Mouse (Mus musculus) spleen, postnatal 10 days (tissue): ENCODE data around the gene Sfi1.
"Not testable (repeated sequence)": the region's sequence is repeated elsewhere in the genome, so short reads cannot be mapped to it uniquely, and the experiment has no call there.

Experiments used
- DNase-seq, 2 experiments: peaks; one replicate each; pipeline ENCODE4 v3.0.0; 2021 to 2022; ENCODE audit warnings: low spot score in 2 of 2

The Sfi1 gene

DNA sequence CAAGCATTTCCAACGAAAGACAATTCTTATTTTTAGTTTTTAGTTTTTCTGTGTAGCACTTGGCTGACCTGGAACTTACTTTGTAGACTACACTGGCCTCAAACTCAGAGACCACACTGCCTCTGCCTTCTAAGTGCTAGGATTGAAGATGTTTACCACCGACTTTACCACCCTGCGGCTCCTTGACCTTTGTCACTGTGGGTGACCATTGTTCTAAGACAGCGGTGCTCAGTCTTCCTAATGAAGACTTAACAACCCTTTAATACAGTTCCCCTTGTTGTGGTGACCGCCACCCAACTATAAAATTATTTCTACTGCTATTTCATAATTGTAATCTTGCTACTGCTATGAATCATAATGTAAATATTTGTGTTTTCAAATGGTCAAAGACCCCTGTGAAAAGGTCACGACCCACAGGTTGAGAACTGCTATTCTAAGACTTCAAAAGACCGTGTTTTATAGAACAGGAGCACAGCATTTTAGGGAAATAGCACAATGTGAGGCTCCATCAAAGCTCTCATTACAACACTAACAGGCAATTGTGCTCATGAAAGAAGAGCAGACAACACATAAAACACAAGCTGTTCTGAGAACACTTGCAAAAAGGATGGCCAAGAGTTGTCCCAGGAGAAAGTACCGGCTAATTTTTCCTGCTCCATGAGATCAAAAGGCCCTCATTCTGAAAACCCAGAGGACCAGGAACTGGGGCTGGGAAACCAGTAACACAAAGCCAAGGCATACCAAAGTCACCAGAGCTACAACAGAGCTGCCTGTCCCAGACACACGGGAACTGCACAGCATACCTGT is 47.7 kb downstream of the Sfi1 start:
- DNase-seq, result peak in 1 of 2 experiments; percentile 40

GRCm38 (mm10) chr11:3143984-3144383 is 49.3 kb downstream of the Sfi1 start:
- not testable (repeated sequence) for DNase-seq

DNA sequence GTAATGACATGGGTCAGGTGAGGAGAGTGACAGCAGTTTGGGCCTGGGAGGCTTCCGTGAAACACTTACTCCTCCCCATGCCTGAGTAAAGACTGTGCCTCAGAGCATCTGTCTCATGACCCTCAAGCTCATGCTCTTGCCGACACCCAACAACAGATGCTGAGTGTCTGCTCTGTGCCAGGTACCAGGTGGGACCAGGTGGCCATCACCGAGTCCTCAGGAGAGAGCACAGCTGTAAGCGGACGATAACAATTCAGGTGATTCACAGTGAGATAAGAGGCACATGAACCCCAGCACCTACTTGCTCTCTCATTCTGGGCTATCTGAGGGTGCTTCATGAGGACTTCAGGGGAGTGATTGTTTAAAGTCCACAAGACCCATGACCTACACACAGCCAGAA is 50.9 kb downstream of the Sfi1 start:
- peak; percentile 80 to 90 for DNase-seq

GRCm38 (mm10) chr11:3140967-3141535 is 52.2 kb downstream of the Sfi1 start:
- not testable (repeated sequence) for DNase-seq

DNA sequence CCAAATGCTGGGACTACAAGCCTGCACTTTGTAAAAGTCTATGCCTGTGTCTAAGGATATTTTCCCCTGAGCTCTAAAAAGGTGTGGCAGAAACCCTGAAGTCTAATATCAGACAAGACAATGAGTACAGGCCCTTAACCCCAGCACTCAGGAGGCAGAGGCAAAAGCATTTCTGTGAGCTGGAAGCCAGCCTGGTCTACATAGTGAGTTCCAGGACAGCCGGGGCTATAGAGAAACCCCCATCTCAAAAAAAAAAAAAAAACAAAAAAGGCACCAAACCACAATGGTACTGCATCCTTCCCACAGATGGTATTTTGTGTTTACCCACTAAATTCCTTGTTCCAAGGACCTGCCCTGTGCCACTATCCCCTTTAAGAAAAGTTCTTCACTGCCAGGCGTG is 54.9 kb downstream of the Sfi1 start:
- peak; percentile 59 to 66 for DNase-seq

DNA sequence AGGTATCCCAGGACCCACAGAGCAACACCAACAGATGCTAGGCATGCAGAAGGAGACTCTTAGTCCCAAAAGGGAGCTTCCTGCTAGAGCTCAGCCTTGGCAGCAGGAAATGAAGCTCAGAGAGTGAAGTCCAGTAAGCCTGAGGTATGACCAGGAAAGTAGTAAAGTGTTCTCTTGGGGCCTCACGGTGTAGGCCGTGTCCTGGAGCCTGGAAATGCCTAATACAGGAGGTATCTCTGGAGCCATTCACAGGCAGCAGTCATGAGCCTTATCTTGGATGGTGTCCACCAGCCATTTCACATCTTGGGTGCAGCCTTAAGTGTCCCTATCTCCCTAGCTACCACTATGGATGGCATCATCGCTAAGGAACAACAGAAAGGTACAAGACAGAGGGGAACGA is 56.0 kb downstream of the Sfi1 start:
- DNase-seq, result peak; percentile 62 to 63

- DNase-seq, result not testable (repeated sequence)
Measured at GRCm38 (mm10) chr11:3135956-3136355, 57.3 kb downstream of the Sfi1 start.

DNA sequence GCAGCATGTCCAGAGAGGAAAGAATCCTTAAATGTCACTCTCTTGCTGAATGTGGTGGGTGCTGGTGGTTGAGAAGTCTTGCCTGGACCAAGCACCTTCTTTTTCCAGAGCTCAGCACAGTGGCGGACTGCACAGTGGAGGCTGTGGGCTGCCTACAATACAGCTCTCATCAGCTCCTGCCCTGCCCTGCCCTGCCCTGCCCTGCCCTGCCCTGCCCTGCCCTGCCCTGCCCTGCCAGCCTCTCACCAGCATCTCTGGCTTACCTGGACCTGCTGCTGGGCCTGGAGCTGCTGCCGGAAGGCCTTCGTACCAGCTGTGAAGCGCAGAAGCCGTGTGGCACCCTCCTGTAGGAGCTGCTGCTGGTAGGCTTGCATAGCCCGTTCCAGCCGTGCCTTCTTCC is 57.9 kb downstream of the Sfi1 start:
- not testable (repeated sequence) for DNase-seq

- DNase-seq, result not testable (repeated sequence)
Measured at GRCm38 (mm10) chr11:3133360-3133759, 59.9 kb downstream of the Sfi1 start.

- DNase-seq, result not testable (repeated sequence)
Measured at GRCm38 (mm10) chr11:3132957-3133356, 60.3 kb downstream of the Sfi1 start.

DNA sequence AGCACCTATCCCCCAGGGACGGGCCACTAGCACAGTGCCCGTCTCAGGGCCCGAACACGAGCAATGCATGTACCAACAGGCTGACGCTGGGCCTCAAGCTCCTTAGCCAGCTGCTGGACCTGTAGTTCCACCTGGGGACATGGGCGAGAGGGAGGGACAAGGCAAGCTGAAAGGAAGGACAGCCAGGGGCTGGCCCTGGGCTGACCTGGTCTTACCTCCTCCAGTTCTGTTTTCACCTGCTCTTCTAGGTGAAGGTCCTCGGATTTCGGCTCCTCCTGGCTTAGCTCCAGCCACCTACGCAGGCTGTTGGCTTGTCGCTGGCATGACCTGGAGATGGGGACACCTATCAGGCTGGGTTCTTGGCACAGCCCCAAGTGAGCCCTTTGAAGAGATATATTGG is 61.3 kb downstream of the Sfi1 start:
- peak; percentile 63 to 72 for DNase-seq

DNA sequence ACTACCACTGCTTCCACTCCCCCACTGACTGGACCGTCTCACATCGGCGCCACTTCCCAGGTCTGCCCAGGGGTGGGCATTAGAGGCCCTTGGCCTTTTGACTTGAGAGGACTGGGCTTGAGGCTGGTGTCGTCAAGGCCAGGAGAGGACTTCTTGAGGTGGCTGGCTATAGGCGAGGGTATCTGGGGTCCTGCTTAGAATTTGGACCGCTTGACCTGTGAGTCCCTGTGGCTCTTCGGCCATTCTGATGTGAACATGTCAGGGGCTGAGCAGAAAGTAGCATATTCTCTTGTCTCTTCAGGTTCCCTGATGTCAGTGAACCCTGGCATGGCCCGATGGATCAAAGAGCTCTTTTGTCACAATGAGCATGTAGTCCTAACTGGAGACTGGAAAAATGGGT is 63.4 kb downstream of the Sfi1 start:
- peak; percentile 71 to 85 for DNase-seq

DNA sequence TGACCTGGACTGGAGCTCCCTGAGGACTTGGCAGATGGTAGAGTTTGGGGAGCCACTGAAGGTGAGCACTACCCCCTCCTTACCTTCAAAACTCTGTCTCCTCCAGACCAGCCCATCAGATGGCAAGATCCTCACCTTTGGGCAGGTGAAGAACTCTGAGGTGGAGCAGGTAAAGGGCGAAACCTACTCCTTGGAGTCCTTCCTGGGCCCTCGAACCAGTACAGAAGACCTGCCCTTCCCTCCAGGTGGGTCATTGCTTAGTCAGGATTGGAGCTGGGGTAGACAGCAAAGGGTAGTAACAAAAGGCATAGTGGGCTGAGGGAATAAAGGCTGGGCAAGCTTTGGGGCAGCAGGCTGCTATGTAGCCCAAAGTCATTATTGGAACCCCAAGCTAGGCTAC is 64.0 kb downstream of the Sfi1 start:
- DNase-seq, result not testable (repeated sequence)

DNA sequence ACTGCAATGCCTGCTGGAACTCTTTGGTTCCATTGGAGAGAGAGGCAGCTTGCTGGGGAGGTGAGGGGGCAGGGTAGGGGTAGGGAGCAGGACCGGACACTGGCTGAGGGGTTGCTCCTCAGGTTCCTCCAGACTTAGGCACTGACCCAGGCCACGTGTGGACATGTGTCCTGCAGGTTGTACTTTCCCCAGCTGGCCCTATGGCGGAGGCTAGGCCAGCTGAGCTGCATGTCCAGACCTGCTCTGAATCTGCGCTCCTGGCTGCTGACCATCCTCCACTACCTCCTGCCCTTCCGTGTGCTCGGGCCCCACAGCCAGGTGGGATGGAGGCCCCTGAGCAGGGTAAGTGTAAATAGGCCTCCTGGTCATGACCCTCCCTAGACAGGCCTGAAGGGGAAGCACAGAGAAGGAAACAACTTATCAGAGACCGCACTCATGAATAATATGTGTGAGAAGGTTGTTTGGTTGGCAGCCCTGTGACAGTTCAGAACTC is 65.9 kb downstream of the Sfi1 start:
- DNase-seq, result peak in 1 of 2 experiments; percentile 67

DNA sequence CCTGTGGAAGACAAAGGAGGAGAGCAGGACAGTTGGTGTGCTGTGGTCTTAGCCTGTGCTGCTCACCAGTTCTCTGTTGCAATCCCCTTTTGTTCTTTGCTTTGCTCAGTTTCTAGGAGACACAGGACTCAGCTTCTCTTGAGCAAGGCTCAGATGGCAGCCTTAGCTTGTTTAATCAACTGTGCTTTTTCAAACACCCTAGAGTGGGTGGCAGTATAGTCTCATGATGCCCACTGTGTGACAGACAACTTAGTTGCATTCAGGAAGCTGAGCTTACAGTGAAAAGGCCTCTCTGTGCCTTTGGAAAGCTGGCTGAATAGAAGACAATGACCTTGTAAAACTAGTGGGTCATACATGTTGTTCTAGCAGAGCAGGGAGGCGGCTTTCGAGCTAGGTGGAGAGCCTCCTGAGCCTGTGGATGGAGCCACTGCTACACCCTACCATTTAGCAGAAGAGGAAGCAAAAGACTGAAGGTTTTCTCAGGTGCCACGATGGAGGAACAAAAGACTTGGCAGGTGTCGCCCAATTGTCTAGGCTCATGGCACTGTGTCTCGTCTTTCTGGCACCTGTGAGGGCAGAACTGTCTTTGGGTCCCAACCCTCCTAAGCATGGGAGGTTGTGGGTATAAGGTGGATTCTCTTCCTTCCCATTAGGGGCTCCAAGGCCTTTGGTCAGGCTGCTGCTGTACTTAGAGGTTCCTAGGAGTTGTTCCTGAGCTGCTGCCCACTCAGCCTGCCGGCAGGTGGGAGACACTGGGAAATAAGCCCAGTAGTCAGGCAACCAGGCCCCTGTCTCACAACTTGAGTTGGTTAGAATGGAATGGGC is 66.6 kb downstream of the Sfi1 start:
- peak; percentile 82 to 99 for DNase-seq

GRCm38 (mm10) chr11:3125922-3126321 is 67.3 kb downstream of the Sfi1 start:
- DNase-seq, result not testable (repeated sequence)

DNA sequence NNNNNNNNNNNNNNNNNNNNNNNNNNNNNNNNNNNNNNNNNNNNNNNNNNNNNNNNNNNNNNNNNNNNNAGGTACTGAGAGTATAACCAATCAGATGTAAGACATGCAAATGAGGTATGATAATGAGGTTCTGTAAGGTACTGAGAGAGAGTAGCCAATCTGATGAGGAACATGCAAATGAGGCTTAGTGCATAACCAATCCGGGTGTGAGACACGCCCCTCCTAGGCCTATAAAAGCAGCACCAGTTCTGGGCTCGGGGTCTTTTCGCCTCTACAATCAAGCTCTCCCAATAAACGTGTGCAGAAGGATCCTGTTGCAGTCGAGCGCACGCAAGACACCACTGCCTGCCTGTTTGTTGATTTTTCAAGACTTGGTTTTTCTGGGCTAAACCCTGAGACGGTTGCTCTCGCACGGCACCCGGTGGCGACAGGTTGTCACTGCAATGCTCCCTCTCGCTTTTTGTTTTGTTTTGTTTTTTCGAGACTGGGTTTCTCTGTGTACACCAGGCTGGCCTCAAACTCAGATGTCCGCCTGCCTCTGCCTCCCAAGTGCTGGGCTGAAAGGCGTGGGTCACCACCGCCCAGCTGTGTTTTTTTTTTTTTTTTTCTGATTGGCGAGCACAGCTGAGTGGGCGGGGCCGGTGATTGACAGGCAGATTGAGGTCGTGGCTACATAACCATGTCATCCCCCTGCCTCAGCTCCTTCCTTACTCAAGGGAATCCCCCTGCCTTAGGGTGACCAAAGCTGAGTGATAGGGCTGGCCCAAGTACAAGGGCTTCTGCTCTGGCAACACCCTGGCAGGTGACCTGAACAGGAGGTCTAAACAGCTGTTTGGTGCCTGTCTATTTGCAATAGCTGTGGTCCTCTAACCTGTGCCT is 68.1 kb downstream of the Sfi1 start:
- DNase-seq, result peak in 1 of 2 experiments; percentile 47

- no peak for DNase-seq
Measured at GRCm38 (mm10) chr11:3114403-3114802, 78.9 kb downstream of the Sfi1 start.

- no peak for DNase-seq
Measured at GRCm38 (mm10) chr11:3106154-3106553, 87.1 kb downstream of the Sfi1 start.

- DNase-seq, result peak in 1 of 2 experiments; percentile 47
Measured at GRCm38 (mm10) chr11:3105261-3105731, 88.0 kb downstream of the Sfi1 start.
